Mouse (Mus musculus) hindbrain, embryonic 16.5 days (tissue): ENCODE results near the gene Tlr7. TPM values are rescaled to one million over a fixed set of nuclear protein-coding genes. Genes with fewer than 3 reads are reported as not detected.

ENCODE experiments used
- polyA plus RNA-seq: library from polyadenylated mRNA; unstranded; fragments of >200 nt; fragmentation: Nextera tagmentation; extraction: Ambion mirVana; gene quantifications from 2 replicates; pipeline ENCODE4 v1.2.1, GENCODE M21; 2015

The Tlr7 gene
- polyA plus RNA-seq, 1 experiment from 2014 or later, result 0.25 TPM

Other genes with a start within 250 kb of the Tlr7 start
- 4,367 and 4,892 TPM in 2 replicates for gene Tmsb4x, start 121.2 kb downstream of the Tlr7 start, polyA plus RNA-seq
- 0.14 and 0.18 TPM in 2 replicates for gene Tlr8, start 66.2 kb downstream of the Tlr7 start, polyA plus RNA-seq
- 17.5 and 19.3 TPM in 2 replicates for gene Prps2, start 52.2 kb upstream of the Tlr7 start, polyA plus RNA-seq